Mouse (Mus musculus): ENCODE results near the gene Mvb12a. TPM values are rescaled to one million over a fixed set of nuclear protein-coding genes. Genes with fewer than 3 reads are reported as not detected.
A peak's percentile ranks its signal among the peaks of the same experiment; 100 is the strongest.

Mvb12a gene
- total and polyA plus RNA-seq, 3 experiments: 80.5 to 157 (median 128) TPM

- H3K9ac ChIP-seq (ENCODE audit: insufficient read depth, low read depth): no peak overlapping the region
- peak; percentile 77 for DNase-seq (ENCODE audit: extremely low read depth)
- dilution Hi-C loops (cut with MboI; ENCODE audit: extremely low pct_ligation_motif_present, extremely low pct_unique_long_range_greater_than_20kb, low sequenced_read_pairs): no loop called here
- peaks cover 20% of the 10 kb centered on the region for H3K27me3 ChIP-seq (replicated peaks)
- no peak overlapping the region for H3K27ac ChIP-seq (ENCODE audit: insufficient read depth, low read depth)
- peaks cover 16% of the 10 kb centered on the region for H3K9me3 ChIP-seq (replicated peaks; ENCODE audit: low read length)
- no peak overlapping the region for H3K4me2 ChIP-seq (ENCODE audit: insufficient read depth, low read depth, poor library complexity, severe bottlenecking)
- peak; percentile 37; the same call in 1 of the 2 replicates for TF ChIP-seq NELFE (IDR thresholded peaks at IDR 0.05; ENCODE audit: low read depth, low read length)
- TF ChIP-seq SMC3 (IDR thresholded peaks at IDR 0.05; ENCODE audit: low read depth, low read length): peak; percentile 100
- no peak for TF ChIP-seq E2F4 (IDR thresholded peaks at IDR 0.05; ENCODE audit: insufficient replicate concordance, low read depth, low read length)
- TF ChIP-seq MAX (IDR thresholded peaks at IDR 0.05; ENCODE audit: low read length): no peak; the same call in 1 of the 2 replicates
- TF ChIP-seq ZKSCAN1 (IDR thresholded peaks at IDR 0.05; ENCODE audit: borderline replicate concordance, low read depth, low read length): no peak
- no peak for TF ChIP-seq MEF2A (IDR thresholded peaks at IDR 0.05; ENCODE audit: borderline replicate concordance, low read depth, low read length)
- peak; percentile 70 for TF ChIP-seq ELF1 (IDR thresholded peaks at IDR 0.05; ENCODE audit: low read depth, low read length)
- no peak for TF ChIP-seq TBP (conservative IDR thresholded peaks at IDR 0.05; ENCODE audit: low read depth, low read length)
- no peak for TF ChIP-seq MAFK (IDR thresholded peaks at IDR 0.05; ENCODE audit: insufficient replicate concordance, low read length)
- no peak for TF ChIP-seq JUND (conservative IDR thresholded peaks at IDR 0.05; ENCODE audit: low read depth, low read length)
- no peak for TF ChIP-seq ZNF384 (IDR thresholded peaks at IDR 0.05; ENCODE audit: low read depth, low read length)
- peak; percentile 94 for TF ChIP-seq ZC3H11A (IDR thresholded peaks at IDR 0.05; ENCODE audit: low read depth, low read length)
- no peak for TF ChIP-seq MAZ (IDR thresholded peaks at IDR 0.05; ENCODE audit: low read depth, low read length)
- TF ChIP-seq MYC (IDR thresholded peaks at IDR 0.05; ENCODE audit: low read depth, low read length): peak; percentile 52; the same call in 1 of the 2 replicates
- TF ChIP-seq CTCF (conservative IDR thresholded peaks at IDR 0.05 in 1 of 2, IDR thresholded peaks at IDR 0.05 in 1 of 2; ENCODE audit: low read depth in 2 of 2, low read length in 2 of 2): peak; percentile 90 to 99
- no peak for TF ChIP-seq USF2 (conservative IDR thresholded peaks at IDR 0.05; ENCODE audit: low read depth, low read length)
- TF ChIP-seq RAD21 (IDR thresholded peaks at IDR 0.05; ENCODE audit: low read depth, low read length): peak; percentile 99
- H3K4me3 ChIP-seq (replicated peaks in 1 of 3; ENCODE audit: low read depth in 2 of 3, low read length in 2 of 3, poor library complexity in 1 of 3): no peak overlapping the region
- in situ Hi-C loops (cut with MboI; ENCODE audit: low pct_ligation_motif_present, low pct_unique_long_range_greater_than_20kb, low sequenced_read_pairs): loop anchor here (5.0 kb wide), 1 partner anchor 71 kb away; no protein-coding TSS in a partner anchor
- no peaks in the 10 kb centered on the region for H3K36me3 ChIP-seq (replicated peaks in 1 of 2; ENCODE audit: control insufficient read depth in 1 of 2, insufficient read depth in 1 of 2, low read length in 1 of 2)
- peaks cover 10 to 20% of the 10 kb centered on the region in 2 experiments for H3K4me1 ChIP-seq (ENCODE audit: control insufficient read depth in 1 of 2, insufficient read depth in 2 of 2)
- no peaks in the 10 kb centered on the region for H3K79me2 ChIP-seq (replicated peaks; ENCODE audit: control insufficient read depth, extremely low read depth, insufficient read depth, poor library complexity, severe bottlenecking)
Measured at GRCm38 (mm10) chr8:71561401-71561800, 18.7 kb downstream of the Mvb12a start.

- peak; percentile 59 for DNase-seq (ENCODE audit: extremely low read depth)
- TF ChIP-seq SIN3A (IDR thresholded peaks at IDR 0.05; ENCODE audit: low read length): peak; percentile 56; the same call in 1 of the 2 replicates
- no peak for TF ChIP-seq BHLHE40 (IDR thresholded peaks at IDR 0.05; ENCODE audit: low read depth, low read length)
- TF ChIP-seq SMC3 (IDR thresholded peaks at IDR 0.05; ENCODE audit: low read depth, low read length): peak; percentile 96
- no peak for TF ChIP-seq JUND (conservative IDR thresholded peaks at IDR 0.05; ENCODE audit: low read depth, low read length)
- 0 out of 2 replicates have a peak, but pooled peaks have one; percentile 26 for TF ChIP-seq IRF4 (IDR thresholded peaks at IDR 0.05; ENCODE audit: low read depth, low read length)
- TF ChIP-seq TCF12 (IDR thresholded peaks at IDR 0.05; ENCODE audit: low read depth, low read length): peak; percentile 54
- TF ChIP-seq NRF1 (IDR thresholded peaks at IDR 0.05; ENCODE audit: low read depth, low read length): 0 out of 2 replicates have a peak, but pooled peaks have one; percentile 47
- peak in 1 of 2 experiments; percentile 92; a peak in 2 of 4 replicates for TF ChIP-seq CTCF (conservative IDR thresholded peaks at IDR 0.05 in 1 of 2, IDR thresholded peaks at IDR 0.05 in 1 of 2; ENCODE audit: low read depth in 2 of 2, low read length in 2 of 2)
- no peak for TF ChIP-seq E2F4 (IDR thresholded peaks at IDR 0.05; ENCODE audit: insufficient replicate concordance, low read depth, low read length)
- TF ChIP-seq RAD21 (IDR thresholded peaks at IDR 0.05; ENCODE audit: low read depth, low read length): peak; percentile 71
- no peak for TF ChIP-seq USF1 (IDR thresholded peaks at IDR 0.05; ENCODE audit: low read depth, low read length)
- TF ChIP-seq ETS1 (conservative IDR thresholded peaks at IDR 0.05; ENCODE audit: low read depth, low read length): no peak
- peak; percentile 47; the same call in 1 of the 2 replicates for TF ChIP-seq MXI1 (IDR thresholded peaks at IDR 0.05; ENCODE audit: low read depth, low read length)
- peak; percentile 59; the same call in 1 of the 2 replicates for TF ChIP-seq ZC3H11A (IDR thresholded peaks at IDR 0.05; ENCODE audit: low read depth, low read length)
- no peak for TF ChIP-seq ZMIZ1 (IDR thresholded peaks at IDR 0.05; ENCODE audit: low read depth, low read length)
- Histone ChIP-seq H3K36me3 (replicated peaks in 1 of 2; ENCODE audit: control insufficient read depth in 1 of 2, insufficient read depth in 1 of 2, low read length in 1 of 2) (no peaks in the 10 kb centered on the region), H3K9ac (ENCODE audit: insufficient read depth, low read depth) (no peak overlapping the region), H3K79me2 (replicated peaks; ENCODE audit: control insufficient read depth, extremely low read depth, insufficient read depth, poor library complexity, severe bottlenecking) (no peaks in the 10 kb centered on the region), H3K4me3 (replicated peaks in 1 of 3; ENCODE audit: low read depth in 2 of 3, low read length in 2 of 3, poor library complexity in 1 of 3) (no peak overlapping the region), H3K4me1 (ENCODE audit: control insufficient read depth in 1 of 2, insufficient read depth in 2 of 2) (peaks cover 10 to 20% of the 10 kb centered on the region in 2 experiments), H3K27me3 (replicated peaks) (peaks cover 22% of the 10 kb centered on the region), H3K4me2 (ENCODE audit: insufficient read depth, low read depth, poor library complexity, severe bottlenecking) (no peak overlapping the region), H3K9me3 (replicated peaks; ENCODE audit: low read length) (peaks cover 16% of the 10 kb centered on the region), H3K27ac (ENCODE audit: insufficient read depth, low read depth) (no peak overlapping the region)
- dilution Hi-C loops (cut with MboI; ENCODE audit: extremely low pct_ligation_motif_present, extremely low pct_unique_long_range_greater_than_20kb, low sequenced_read_pairs) (no loop called here), in situ Hi-C loops (cut with MboI; ENCODE audit: low pct_ligation_motif_present, low pct_unique_long_range_greater_than_20kb, low sequenced_read_pairs) (loop anchor here (5.0 kb wide), 1 partner anchor 70 kb away; no protein-coding TSS in a partner anchor)
Measured at GRCm38 (mm10) chr8:71562751-71563150, 20.0 kb downstream of the Mvb12a start.
